Mouse (Mus musculus): ENCODE measurements around the gene Krtap19-3. TPM values are rescaled to one million over a fixed set of nuclear protein-coding genes. Genes with fewer than 3 reads are reported as not detected.

Krtap19-3 gene
- not detected in 2 replicates for polyA plus RNA-seq (2015; fragmentation: Nextera tagmentation; extraction: Ambion mirVana)

GRCm38 (mm10) chr16:88877938-88878337 is at the start of gene Krtap19-3:
TSS of gene Krtap19-3 (minus strand) at chr16:88878038.
- H3K27ac ChIP-seq, result no peak within 1 kb of the TSS
- no peak within 1 kb of the TSS for H3K9ac ChIP-seq
- 91% methylated on average over 2 of the region's 2 CpGs for WGBS
- no peaks in the 10 kb centered on the region for H3K36me3 ChIP-seq
- H3K4me2 ChIP-seq, result no peak within 1 kb of the TSS
- no peak within 1 kb of the TSS for H3K4me3 ChIP-seq
- ATAC-seq (ENCODE audit: insufficient number of reproducible peaks, insufficient read depth, low FRiP score, low TSS enrichment, low read depth), result no peak
- H3K27me3 ChIP-seq, result no peaks in the 10 kb centered on the region
- no peaks in the 10 kb centered on the region for H3K4me1 ChIP-seq
- no peaks in the 10 kb centered on the region for H3K9me3 ChIP-seq

- no peak for ATAC-seq (ENCODE audit: insufficient number of reproducible peaks, insufficient read depth, low FRiP score, low TSS enrichment, low read depth)
- WGBS, result 90% methylated on average over 6 of the region's 6 CpGs
- Histone ChIP-seq H3K27ac (no peak within 1 kb of the TSS), H3K9me3 (no peaks in the 10 kb centered on the region), H3K4me1 (no peaks in the 10 kb centered on the region), H3K36me3 (no peaks in the 10 kb centered on the region), H3K4me2 (no peak within 1 kb of the TSS), H3K27me3 (no peaks in the 10 kb centered on the region), H3K9ac (no peak within 1 kb of the TSS), H3K4me3 (no peak within 1 kb of the TSS)
These were observed 18.5 kb upstream of the Krtap19-3 start, which contains the start of gene Krtap19-5 for GRCm38 (mm10) chr16:88896357-88896756. TSS of gene Krtap19-5 (minus strand) at chr16:88896457.

- H3K36me3 ChIP-seq, result no peaks in the 10 kb centered on the region
- no peaks in the 10 kb centered on the region for H3K9me3 ChIP-seq
- no peak overlapping the region for H3K9ac ChIP-seq
- H3K27ac ChIP-seq, result no peak overlapping the region
- no peaks in the 10 kb centered on the region for H3K4me1 ChIP-seq
- no peak overlapping the region for H3K4me3 ChIP-seq
- WGBS, result 81% methylated on average over 6 of the region's 6 CpGs
- ATAC-seq (ENCODE audit: insufficient number of reproducible peaks, insufficient read depth, low FRiP score, low TSS enrichment, low read depth), result no peak
- no peaks in the 10 kb centered on the region for H3K27me3 ChIP-seq
- H3K4me2 ChIP-seq, result no peak overlapping the region
These were observed 9.0 kb upstream of the Krtap19-3 start for GRCm38 (mm10) chr16:88886870-88887269.

- no peak for ATAC-seq (ENCODE audit: insufficient number of reproducible peaks, insufficient read depth, low FRiP score, low TSS enrichment, low read depth)
- no peaks in the 10 kb centered on the region for H3K36me3 ChIP-seq
- no peak within 1 kb of the TSS for H3K27ac ChIP-seq
- H3K4me3 ChIP-seq, result no peak within 1 kb of the TSS
- H3K9me3 ChIP-seq, result no peaks in the 10 kb centered on the region
- H3K4me2 ChIP-seq, result no peak within 1 kb of the TSS
- no peak within 1 kb of the TSS for H3K9ac ChIP-seq
- whole genome bisulfite sequencing, result 82% methylated on average over 5 of the region's 5 CpGs
- no peaks in the 10 kb centered on the region for H3K27me3 ChIP-seq
- no peaks in the 10 kb centered on the region for H3K4me1 ChIP-seq
These were observed 7.2 kb upstream of the Krtap19-3 start, which contains the start of gene Krtap19-4 for GRCm38 (mm10) chr16:88884989-88885388. TSS of gene Krtap19-4 (minus strand) at chr16:88885089.

- Histone ChIP-seq H3K27me3 (no peaks in the 10 kb centered on the region), H3K9me3 (no peaks in the 10 kb centered on the region), H3K9ac (no peak within 1 kb of the TSS), H3K4me2 (no peak within 1 kb of the TSS), H3K4me3 (no peak within 1 kb of the TSS), H3K4me1 (no peaks in the 10 kb centered on the region), H3K27ac (no peak within 1 kb of the TSS), H3K36me3 (no peaks in the 10 kb centered on the region)
- 93% methylated on average over 3 of the region's 3 CpGs for WGBS
- no peak for ATAC-seq (ENCODE audit: insufficient number of reproducible peaks, insufficient read depth, low FRiP score, low TSS enrichment, low read depth)
These were observed 3.7 kb downstream of the Krtap19-3 start, which contains the start of gene Krtap19-2 for GRCm38 (mm10) chr16:88874169-88874568. TSS of gene Krtap19-2 (minus strand) at chr16:88874269.

- no peak within 1 kb of the TSS for H3K27ac ChIP-seq
- no peaks in the 10 kb centered on the region for H3K36me3 ChIP-seq
- H3K4me1 ChIP-seq, result no peaks in the 10 kb centered on the region
- no peak within 1 kb of the TSS for H3K4me3 ChIP-seq
- no peak within 1 kb of the TSS for H3K9ac ChIP-seq
- 84% methylated on average over 6 of the region's 6 CpGs for WGBS
- H3K9me3 ChIP-seq, result no peaks in the 10 kb centered on the region
- no peak within 1 kb of the TSS for H3K4me2 ChIP-seq
- no peaks in the 10 kb centered on the region for H3K27me3 ChIP-seq
- ATAC-seq (ENCODE audit: insufficient number of reproducible peaks, insufficient read depth, low FRiP score, low TSS enrichment, low read depth), result no peak
These were observed 8.5 kb downstream of the Krtap19-3 start, which contains the start of gene Krtap19-1 for GRCm38 (mm10) chr16:88869311-88869710. TSS of gene Krtap19-1 (minus strand) at chr16:88869411.

GRCm38 (mm10) chr16:88864887-88865407 is 12.9 kb downstream of the Krtap19-3 start:
- H3K4me3 ChIP-seq, result no peak overlapping the region
- no peaks in the 10 kb centered on the region for H3K27me3 ChIP-seq
- no peak overlapping the region for H3K9ac ChIP-seq
- no peak overlapping the region for H3K4me2 ChIP-seq
- no peaks in the 10 kb centered on the region for H3K36me3 ChIP-seq
- WGBS, result 88% methylated on average over 4 of the region's 4 CpGs
- no peak for ATAC-seq (ENCODE audit: insufficient number of reproducible peaks, insufficient read depth, low FRiP score, low TSS enrichment, low read depth)
- H3K4me1 ChIP-seq, result no peaks in the 10 kb centered on the region
- no peak overlapping the region for H3K27ac ChIP-seq
- H3K9me3 ChIP-seq, result no peaks in the 10 kb centered on the region

GRCm38 (mm10) chr16:88851450-88851849 is 26.4 kb downstream of the Krtap19-3 start:
- Histone ChIP-seq H3K4me1 (no peaks in the 10 kb centered on the region), H3K4me2 (no peak overlapping the region), H3K27ac (no peak overlapping the region), H3K36me3 (no peaks in the 10 kb centered on the region), H3K4me3 (no peak overlapping the region), H3K27me3 (no peaks in the 10 kb centered on the region), H3K9me3 (no peaks in the 10 kb centered on the region), H3K9ac (no peak overlapping the region)
- no peak for ATAC-seq (ENCODE audit: insufficient number of reproducible peaks, insufficient read depth, low FRiP score, low TSS enrichment, low read depth)
- WGBS, result 11% methylated on average over 5 of the region's 5 CpGs

- Histone ChIP-seq H3K4me1 (no peaks in the 10 kb centered on the region), H3K4me3 (no peak overlapping the region), H3K36me3 (no peaks in the 10 kb centered on the region), H3K4me2 (no peak overlapping the region), H3K9ac (no peak overlapping the region), H3K27me3 (no peaks in the 10 kb centered on the region), H3K9me3 (no peaks in the 10 kb centered on the region), H3K27ac (no peak overlapping the region)
- 85% methylated on average over 4 of the region's 4 CpGs for WGBS
- no peak for ATAC-seq (ENCODE audit: insufficient number of reproducible peaks, insufficient read depth, low FRiP score, low TSS enrichment, low read depth)
These were observed 29.3 kb downstream of the Krtap19-3 start for GRCm38 (mm10) chr16:88848558-88848957.

- H3K36me3 ChIP-seq, result no peaks in the 10 kb centered on the region
- 94% methylated on average over 1 of the region's 1 CpGs for WGBS
- no peak overlapping the region for H3K27ac ChIP-seq
- H3K27me3 ChIP-seq, result no peaks in the 10 kb centered on the region
- no peaks in the 10 kb centered on the region for H3K9me3 ChIP-seq
- no peaks in the 10 kb centered on the region for H3K4me1 ChIP-seq
- H3K4me2 ChIP-seq, result no peak overlapping the region
- H3K9ac ChIP-seq, result no peak overlapping the region
- no peak for ATAC-seq (ENCODE audit: insufficient number of reproducible peaks, insufficient read depth, low FRiP score, low TSS enrichment, low read depth)
- H3K4me3 ChIP-seq, result no peak overlapping the region
These were observed 30.5 kb downstream of the Krtap19-3 start for GRCm38 (mm10) chr16:88847363-88847762.

Measured in embryonic facial prominence, embryonic 13.5 days (tissue).